Mouse (Mus musculus) forebrain, embryonic 10.5 days (tissue): Measurements from ENCODE around the gene Otc. TPM values are rescaled to one million over a fixed set of nuclear protein-coding genes. Genes with fewer than 3 reads are reported as not detected.

ENCODE experiments used
- DNase-seq: peaks from one replicate; pipeline ENCODE4 v3.0.0-alpha.2; 2017; ENCODE audit warnings: low spot score; ENCODE audit errors: extremely low spot score
- H3K27ac ChIP-seq: fragments of 300-500 bp; sonication (generic); 2 replicates; pipeline ENCODE4 v1.5.1; 2016; ENCODE audit warnings: mild to moderate bottlenecking
- H3K27me3 ChIP-seq: fragments of 300-500 bp; sonication (generic); 2 replicates; pipeline ENCODE4 v1.6.1; 2016; ENCODE audit warnings: mild to moderate bottlenecking; ENCODE audit not compliant: poor library complexity, severe bottlenecking
- H3K36me3 ChIP-seq: fragments of 300-500 bp; sonication (generic); replicated peaks from 2 replicates; pipeline ENCODE4 v1.6.1; 2016; ENCODE audit warnings: mild to moderate bottlenecking, moderate library complexity
- H3K4me1 ChIP-seq: fragments of 300-500 bp; sonication (generic); 2 replicates; pipeline ENCODE4 v1.6.1; 2016
- H3K4me3 ChIP-seq: fragments of 300-500 bp; sonication (generic); 2 replicates; pipeline ENCODE4 v1.5.1; 2016; ENCODE audit warnings: mild to moderate bottlenecking, moderate library complexity
- H3K9me3 ChIP-seq: fragments of 300-500 bp; sonication (generic); 2 replicates; pipeline ENCODE4 v1.6.1; 2016; ENCODE audit warnings: mild to moderate bottlenecking, moderate library complexity
- WGBS: fragments of 180-500 bp; shearing (Covaris S2); methylation state at CpG from one replicate; pipeline ENCODE4 v1.1.7; 2016; 5-methylcytosine and 5-hydroxymethylcytosine counted together
- polyA plus RNA-seq: library from polyadenylated mRNA; unstranded; fragments of >200 nt; fragmentation: Nextera tagmentation; extraction: Ambion mirVana; gene quantifications from 2 replicates; pipeline ENCODE4 v1.2.1, GENCODE M21; 2016

Gene Otc
- polyA plus RNA-seq = not detected in 2 replicates

- Histone ChIP-seq H3K4me1 (no peaks in the 10 kb centered on the region), H3K27me3 (no peaks in the 10 kb centered on the region), H3K4me3 (no peak within 1 kb of the TSS), H3K27ac (no peak within 1 kb of the TSS), H3K36me3 (no peaks in the 10 kb centered on the region), H3K9me3 (no peaks in the 10 kb centered on the region)
- WGBS = 61% methylated on average over 2 of the region's 2 CpGs
- DNase-seq = no peak
Measured at GRCm38 (mm10) chrX:10251852-10252504, at the start of gene Otc. Gene Otc, plus strand, starts transcription at chrX:10252305.

- no peak for DNase-seq
- Histone ChIP-seq H3K27ac (no peak overlapping the region), H3K36me3 (peaks cover 7% of the 10 kb centered on the region; the same call in 1 of the 2 replicates), H3K27me3 (no peaks in the 10 kb centered on the region), H3K4me1 (no peaks in the 10 kb centered on the region), H3K9me3 (no peaks in the 10 kb centered on the region), H3K4me3 (no peak overlapping the region)
- WGBS = 83% methylated on average over 5 of the region's 5 CpGs
Measured at GRCm38 (mm10) chrX:10205937-10206336, 46.2 kb upstream of the Otc start.

- 23% methylated on average over 16 of the region's 16 CpGs for WGBS
- DNase-seq = no peak
- Histone ChIP-seq H3K27me3 (no peaks in the 10 kb centered on the region), H3K27ac (peak overlapping the region; percentile 86), H3K36me3 (no peaks in the 10 kb centered on the region), H3K4me3 (peak overlapping the region; percentile 61), H3K4me1 (no peaks in the 10 kb centered on the region), H3K9me3 (no peaks in the 10 kb centered on the region)
Measured at GRCm38 (mm10) chrX:10215972-10216371, 36.1 kb upstream of the Otc start.

GRCm38 (mm10) chrX:10216410-10216949, 35.6 kb upstream of the Otc start, which contains the start of gene Rpgr:
Gene Rpgr, minus strand, starts transcription at chrX:10216920.
- Histone ChIP-seq H3K4me1 (no peaks in the 10 kb centered on the region), H3K27ac (peak within 1 kb of the TSS; percentile 86), H3K27me3 (no peaks in the 10 kb centered on the region), H3K4me3 (peak within 1 kb of the TSS; percentile 61), H3K9me3 (no peaks in the 10 kb centered on the region), H3K36me3 (no peaks in the 10 kb centered on the region)
- DNase-seq = peak; percentile 87
- 14% methylated on average over 35 of the region's 47 CpGs for WGBS

- Histone ChIP-seq H3K4me1 (no peaks in the 10 kb centered on the region), H3K36me3 (no peaks in the 10 kb centered on the region), H3K9me3 (no peaks in the 10 kb centered on the region), H3K27ac (no peak overlapping the region), H3K4me3 (no peak overlapping the region), H3K27me3 (no peaks in the 10 kb centered on the region)
- WGBS = 79% methylated on average over 6 of the region's 6 CpGs
- DNase-seq = no peak
Measured at GRCm38 (mm10) chrX:10219281-10219680, 32.8 kb upstream of the Otc start.

- 91% methylated on average over 2 of the region's 2 CpGs for WGBS
- Histone ChIP-seq H3K4me1 (no peaks in the 10 kb centered on the region), H3K4me3 (no peak overlapping the region), H3K27me3 (no peaks in the 10 kb centered on the region), H3K27ac (no peak overlapping the region), H3K9me3 (no peaks in the 10 kb centered on the region), H3K36me3 (no peaks in the 10 kb centered on the region)
- DNase-seq = no peak
Measured at GRCm38 (mm10) chrX:10233051-10233450, 19.1 kb upstream of the Otc start.

- no peak overlapping the region for H3K27ac ChIP-seq
- no peaks in the 10 kb centered on the region for H3K9me3 ChIP-seq
- no peaks in the 10 kb centered on the region for H3K4me1 ChIP-seq
- DNase-seq = no peak
- WGBS = 87% methylated on average over 3 of the region's 3 CpGs
- no peaks in the 10 kb centered on the region for H3K27me3 ChIP-seq
- no peaks in the 10 kb centered on the region for H3K36me3 ChIP-seq
- H3K4me3 ChIP-seq = no peak overlapping the region
Measured at GRCm38 (mm10) chrX:10234617-10235016, 17.5 kb upstream of the Otc start.

- Histone ChIP-seq H3K9me3 (no peaks in the 10 kb centered on the region), H3K27ac (no peak overlapping the region), H3K4me1 (no peaks in the 10 kb centered on the region), H3K36me3 (no peaks in the 10 kb centered on the region), H3K4me3 (no peak overlapping the region), H3K27me3 (no peaks in the 10 kb centered on the region)
- 52% methylated on average over 4 of the region's 4 CpGs for WGBS
- no peak for DNase-seq
Measured at GRCm38 (mm10) chrX:10239515-10239914, 12.6 kb upstream of the Otc start.

GRCm38 (mm10) chrX:10243916-10244315, 8.2 kb upstream of the Otc start:
- H3K27ac ChIP-seq = no peak overlapping the region
- no peaks in the 10 kb centered on the region for H3K27me3 ChIP-seq
- DNase-seq = no peak
- H3K36me3 ChIP-seq = no peaks in the 10 kb centered on the region
- WGBS = 78% methylated on average over 3 of the region's 3 CpGs
- H3K4me1 ChIP-seq = no peaks in the 10 kb centered on the region
- H3K4me3 ChIP-seq = no peak overlapping the region
- no peaks in the 10 kb centered on the region for H3K9me3 ChIP-seq

GRCm38 (mm10) chrX:10251357-10251756, 748 bp upstream of the Otc start:
- Histone ChIP-seq H3K36me3 (no peaks in the 10 kb centered on the region), H3K4me3 (no peak overlapping the region), H3K9me3 (no peaks in the 10 kb centered on the region), H3K27me3 (no peaks in the 10 kb centered on the region), H3K27ac (no peak overlapping the region), H3K4me1 (no peaks in the 10 kb centered on the region)
- DNase-seq = no peak

GRCm38 (mm10) chrX:10257774-10258173, 5.7 kb downstream of the Otc start:
- no peaks in the 10 kb centered on the region for H3K9me3 ChIP-seq
- no peaks in the 10 kb centered on the region for H3K4me1 ChIP-seq
- no peak overlapping the region for H3K27ac ChIP-seq
- DNase-seq = no peak
- no peaks in the 10 kb centered on the region for H3K27me3 ChIP-seq
- no peaks in the 10 kb centered on the region for H3K36me3 ChIP-seq
- no peak overlapping the region for H3K4me3 ChIP-seq
- WGBS = 89% methylated on average over 1 of the region's 1 CpGs

- Histone ChIP-seq H3K27ac (no peak overlapping the region), H3K4me1 (no peaks in the 10 kb centered on the region)
- 80% methylated on average over 5 of the region's 5 CpGs for WGBS
Measured at GRCm38 (mm10) chrX:10258260-10258659, 6.2 kb downstream of the Otc start.

GRCm38 (mm10) chrX:10268308-10268707, 16.2 kb downstream of the Otc start:
- no peak for DNase-seq
- Histone ChIP-seq H3K36me3 (no peaks in the 10 kb centered on the region), H3K4me1 (no peaks in the 10 kb centered on the region), H3K4me3 (no peak overlapping the region), H3K27me3 (no peaks in the 10 kb centered on the region), H3K9me3 (no peaks in the 10 kb centered on the region), H3K27ac (no peak overlapping the region)
- 80% methylated on average over 3 of the region's 3 CpGs for WGBS

More at GRCm38 (mm10) chrX:10258260-10258659, 6.2 kb downstream of the Otc start:
- Histone ChIP-seq H3K36me3 (no peaks in the 10 kb centered on the region), H3K4me3 (no peak overlapping the region), H3K9me3 (no peaks in the 10 kb centered on the region), H3K27me3 (no peaks in the 10 kb centered on the region)
- DNase-seq = no peak
